Mouse (Mus musculus): ENCODE data around the gene Ttc13. TPM values are rescaled to one million over a fixed set of nuclear protein-coding genes. Genes with fewer than 3 reads are reported as not detected.
A peak's percentile ranks its signal among the peaks of the same experiment; 100 is the strongest.

Gene Ttc13
- total and polyA plus RNA-seq, 2 experiments from 2014 or later, result 56.1 to 79.2 TPM

DNA sequence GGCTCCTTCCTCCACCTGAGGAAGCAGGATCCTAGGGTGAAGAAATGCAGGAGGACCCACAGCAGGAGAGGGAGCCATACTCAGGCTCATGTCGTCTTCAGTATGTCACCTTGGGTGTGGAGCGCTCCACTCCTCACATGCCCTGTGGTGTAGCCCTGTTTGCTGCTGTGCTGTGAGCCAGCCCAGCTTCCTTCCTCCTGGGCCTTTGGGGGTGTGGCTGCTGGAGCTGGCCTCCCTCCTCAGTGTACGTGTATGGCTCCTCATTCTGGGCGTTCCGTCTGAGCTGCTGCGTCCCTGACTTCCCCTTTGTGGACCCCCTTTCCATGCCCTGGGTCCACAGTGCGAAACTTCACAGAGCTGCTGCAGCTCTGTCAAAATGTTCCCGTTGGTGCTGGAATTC, 11.0 kb upstream of the Ttc13 start:
- H3K4me3 ChIP-seq (ENCODE audit: low read depth, low read length), result no peak overlapping the region
- no peaks in the 10 kb centered on the region for H3K9me3 ChIP-seq (ENCODE audit: low read length)
- ATAC-seq (no peak), DNase-seq (no peak)
- no peak overlapping the region for H3K27ac ChIP-seq (ENCODE audit: low read depth, low read length)
- H3K4me2 ChIP-seq (ENCODE audit: low read depth), result no peak overlapping the region
- peaks cover 76% of the 10 kb centered on the region for H3K36me3 ChIP-seq (ENCODE audit: insufficient read depth)
- 88% methylated on average over 8 of the region's 8 CpGs for WGBS
- no peak for TF ChIP-seq CTCF (IDR thresholded peaks at IDR 0.05; ENCODE audit: low read depth)
- H3K27me3 ChIP-seq (ENCODE audit: insufficient read depth, low read length), result no peaks in the 10 kb centered on the region
- H3K9ac ChIP-seq, result no peak overlapping the region
- no peaks in the 10 kb centered on the region for H3K4me1 ChIP-seq (ENCODE audit: insufficient read depth)

DNA sequence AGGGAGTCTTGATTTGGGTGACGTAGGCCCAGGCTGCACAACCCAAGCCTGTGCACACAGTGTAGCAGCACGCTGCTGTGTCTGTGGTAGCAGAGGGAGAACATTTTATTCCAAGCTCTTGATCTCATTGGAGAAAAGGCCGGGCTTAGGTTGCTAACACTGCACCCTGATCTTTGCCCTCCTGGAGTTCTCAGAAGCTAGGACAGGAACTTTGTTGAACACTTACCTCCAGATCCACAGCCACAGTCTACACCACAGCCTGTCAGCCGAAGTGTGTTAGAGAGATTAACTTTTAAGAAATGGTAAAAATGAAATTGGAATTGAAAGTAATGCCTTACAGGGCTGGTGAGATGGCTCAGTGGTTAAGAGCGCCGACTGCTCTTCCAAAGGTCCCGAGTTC, 2.5 kb upstream of the Ttc13 start:
- no peaks in the 10 kb centered on the region for H3K27me3 ChIP-seq (ENCODE audit: insufficient read depth, low read length)
- no peak overlapping the region for H3K9ac ChIP-seq
- WGBS, result 95% methylated on average over 7 of the region's 7 CpGs
- no peak overlapping the region for H3K4me2 ChIP-seq (ENCODE audit: low read depth)
- DNase-seq (no peak), ATAC-seq (no peak)
- peaks cover 20% of the 10 kb centered on the region for H3K4me1 ChIP-seq (ENCODE audit: insufficient read depth)
- TF ChIP-seq CTCF (IDR thresholded peaks at IDR 0.05; ENCODE audit: low read depth), result no peak
- peaks cover 30% of the 10 kb centered on the region for H3K36me3 ChIP-seq (ENCODE audit: insufficient read depth)
- no peaks in the 10 kb centered on the region for H3K9me3 ChIP-seq (ENCODE audit: low read length)
- H3K4me3 ChIP-seq (ENCODE audit: low read depth, low read length), result no peak overlapping the region
- no peak overlapping the region for H3K27ac ChIP-seq (ENCODE audit: low read depth, low read length)

DNA sequence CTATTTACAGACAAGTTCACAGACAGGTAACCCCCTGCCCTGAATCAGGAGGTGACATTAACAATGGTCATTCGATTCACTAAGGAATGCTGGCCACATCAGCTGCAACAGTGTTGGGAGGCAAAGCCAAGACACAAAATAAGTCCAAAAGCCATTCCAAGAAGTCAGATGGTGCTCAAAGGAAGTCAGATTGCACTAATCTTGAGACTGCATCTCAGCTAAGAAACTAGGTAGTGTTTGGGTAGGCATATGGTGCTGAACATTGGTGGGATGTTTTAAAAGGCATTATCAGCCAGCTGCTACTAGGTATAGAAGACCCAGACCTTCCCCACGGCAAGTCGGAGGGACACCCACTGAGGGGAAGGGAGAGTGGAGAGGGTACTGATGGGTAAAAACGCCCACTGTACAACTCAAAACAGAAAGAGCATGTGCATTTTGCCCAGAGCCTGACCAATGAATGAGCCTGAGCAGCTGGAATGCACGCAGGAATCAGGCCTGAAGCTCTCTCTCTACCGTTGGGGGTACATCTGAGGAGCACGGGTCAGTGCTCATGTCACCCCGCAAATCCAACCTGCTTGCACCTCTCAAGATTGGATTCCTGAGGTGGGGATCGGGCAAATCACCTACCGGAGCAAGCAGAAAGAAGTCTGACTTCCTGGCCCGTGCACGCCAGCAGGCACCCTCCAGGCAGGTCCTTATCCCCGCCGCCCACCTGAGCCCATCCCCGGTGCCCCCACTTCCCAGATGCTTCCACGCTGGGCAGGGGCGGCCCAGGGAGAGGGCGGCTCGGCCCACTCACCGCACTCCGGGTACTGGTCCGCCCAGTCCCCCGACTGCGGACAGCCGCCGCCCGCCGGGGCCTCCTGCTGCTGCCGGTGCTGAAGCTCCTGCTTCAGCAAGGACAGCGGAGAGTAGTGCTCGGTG, 583 bp downstream of the Ttc13 start:
- Histone ChIP-seq H3K36me3 (ENCODE audit: insufficient read depth) (peaks cover 6% of the 10 kb centered on the region), H3K4me1 (ENCODE audit: insufficient read depth) (peaks cover 20% of the 10 kb centered on the region), H3K4me3 (ENCODE audit: low read depth, low read length) (peak overlapping the region; percentile 87), H3K4me2 (ENCODE audit: low read depth) (peak overlapping the region; percentile 77), H3K9ac (peak overlapping the region; percentile 79), H3K27me3 (ENCODE audit: insufficient read depth, low read length) (no peaks in the 10 kb centered on the region), H3K9me3 (ENCODE audit: low read length) (no peaks in the 10 kb centered on the region), H3K27ac (ENCODE audit: low read depth, low read length) (peak overlapping the region; percentile 57)
- WGBS, result 3% methylated on average over 31 of the region's 31 CpGs
- no peak for TF ChIP-seq CTCF (IDR thresholded peaks at IDR 0.05; ENCODE audit: low read depth)
- ATAC-seq, result peak; percentile 36
- no peak for DNase-seq

DNA sequence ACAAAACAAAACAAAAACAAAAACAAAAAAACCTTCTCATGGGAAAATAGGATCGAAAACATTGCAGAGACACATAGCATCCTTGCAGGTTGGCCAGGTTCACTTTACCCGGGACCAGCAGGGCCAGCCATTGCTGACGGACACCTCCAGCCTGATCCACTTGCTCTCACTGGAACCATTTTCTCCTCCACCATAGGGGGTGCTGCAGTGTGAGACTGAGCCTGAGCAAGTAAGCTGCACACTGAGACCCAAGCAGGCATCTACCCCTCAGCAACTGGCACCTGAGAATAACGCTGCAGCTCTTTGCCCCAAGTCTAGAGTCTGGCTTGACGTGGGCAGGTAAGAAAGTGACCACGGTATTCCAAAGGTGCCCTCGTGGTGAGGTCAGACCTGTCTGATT, 1.6 kb downstream of the Ttc13 start:
- 75% methylated on average over 7 of the region's 7 CpGs for WGBS
- no peak overlapping the region for H3K9ac ChIP-seq
- H3K4me3 ChIP-seq (ENCODE audit: low read depth, low read length), result no peak overlapping the region
- no peak for DNase-seq
- H3K27ac ChIP-seq (ENCODE audit: low read depth, low read length), result no peak overlapping the region
- no peaks in the 10 kb centered on the region for H3K9me3 ChIP-seq (ENCODE audit: low read length)
- H3K27me3 ChIP-seq (ENCODE audit: insufficient read depth, low read length), result no peaks in the 10 kb centered on the region
- peaks cover 20% of the 10 kb centered on the region for H3K4me1 ChIP-seq (ENCODE audit: insufficient read depth)
- H3K4me2 ChIP-seq (ENCODE audit: low read depth), result peak overlapping the region; percentile 77; the same call in 1 of the 2 replicates
- peaks cover 3% of the 10 kb centered on the region; the same call in 1 of the 2 replicates for H3K36me3 ChIP-seq (ENCODE audit: insufficient read depth)
- no peak for ATAC-seq
- peak; percentile 51 for TF ChIP-seq CTCF (IDR thresholded peaks at IDR 0.05; ENCODE audit: low read depth)

DNA sequence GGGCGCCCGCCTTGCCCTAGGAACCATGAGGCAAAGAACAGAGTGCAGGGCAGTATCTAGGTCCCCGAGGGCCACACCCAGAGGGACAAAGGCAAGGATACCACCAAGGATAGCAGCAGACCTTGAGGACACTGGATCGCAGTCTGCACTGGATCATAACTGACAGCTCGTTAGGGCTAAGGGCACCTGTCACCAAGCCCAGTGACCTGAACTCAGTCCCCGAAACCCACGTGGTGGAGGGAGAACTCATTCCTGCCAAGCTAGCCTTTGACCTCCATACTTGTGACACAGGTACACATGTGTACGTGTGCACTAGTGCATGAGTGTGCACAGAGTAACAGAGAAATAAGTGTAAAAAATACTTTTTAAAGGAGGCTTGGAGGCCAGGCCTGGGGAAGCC, 6.0 kb downstream of the Ttc13 start:
- Histone ChIP-seq H3K27me3 (ENCODE audit: insufficient read depth, low read length) (no peaks in the 10 kb centered on the region), H3K4me2 (ENCODE audit: low read depth) (no peak overlapping the region), H3K27ac (ENCODE audit: low read depth, low read length) (no peak overlapping the region), H3K4me3 (ENCODE audit: low read depth, low read length) (no peak overlapping the region), H3K9ac (no peak overlapping the region), H3K9me3 (ENCODE audit: low read length) (no peaks in the 10 kb centered on the region), H3K36me3 (ENCODE audit: insufficient read depth) (peaks cover 30% of the 10 kb centered on the region), H3K4me1 (ENCODE audit: insufficient read depth) (peaks cover 3% of the 10 kb centered on the region)
- WGBS, result 91% methylated on average over 8 of the region's 8 CpGs
- DNase-seq, result no peak
- no peak for TF ChIP-seq CTCF (IDR thresholded peaks at IDR 0.05; ENCODE audit: low read depth)
- ATAC-seq, result no peak

DNA sequence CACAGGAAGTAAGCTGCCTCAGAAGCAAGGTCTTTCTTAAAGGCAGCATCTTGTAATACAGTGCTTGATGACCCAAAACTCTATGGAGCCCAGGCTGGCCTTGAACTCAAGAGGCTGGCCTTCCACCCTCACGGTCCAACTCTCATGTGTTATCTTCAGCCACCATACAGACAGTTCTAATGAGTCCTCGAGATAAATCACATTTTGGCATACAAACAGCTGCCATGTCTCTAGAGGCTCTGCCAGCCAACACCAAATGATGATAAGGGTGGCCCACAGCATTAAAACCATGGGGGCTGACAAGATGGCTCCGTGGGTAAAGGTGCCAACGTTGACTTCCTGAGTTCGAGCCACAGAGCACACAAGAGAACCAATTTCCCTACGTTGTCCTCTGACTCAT, 8.6 kb downstream of the Ttc13 start:
- H3K27ac ChIP-seq (ENCODE audit: low read depth, low read length), result no peak overlapping the region
- H3K4me2 ChIP-seq (ENCODE audit: low read depth), result no peak overlapping the region
- no peak for TF ChIP-seq CTCF (IDR thresholded peaks at IDR 0.05; ENCODE audit: low read depth)
- 93% methylated on average over 6 of the region's 6 CpGs for WGBS
- H3K9ac ChIP-seq, result no peak overlapping the region
- H3K4me3 ChIP-seq (ENCODE audit: low read depth, low read length), result no peak overlapping the region
- DNase-seq (no peak), ATAC-seq (no peak)
- H3K9me3 ChIP-seq (ENCODE audit: low read length), result no peaks in the 10 kb centered on the region
- no peaks in the 10 kb centered on the region for H3K4me1 ChIP-seq (ENCODE audit: insufficient read depth)
- peaks cover 47% of the 10 kb centered on the region for H3K36me3 ChIP-seq (ENCODE audit: insufficient read depth)
- no peaks in the 10 kb centered on the region for H3K27me3 ChIP-seq (ENCODE audit: insufficient read depth, low read length)

DNA sequence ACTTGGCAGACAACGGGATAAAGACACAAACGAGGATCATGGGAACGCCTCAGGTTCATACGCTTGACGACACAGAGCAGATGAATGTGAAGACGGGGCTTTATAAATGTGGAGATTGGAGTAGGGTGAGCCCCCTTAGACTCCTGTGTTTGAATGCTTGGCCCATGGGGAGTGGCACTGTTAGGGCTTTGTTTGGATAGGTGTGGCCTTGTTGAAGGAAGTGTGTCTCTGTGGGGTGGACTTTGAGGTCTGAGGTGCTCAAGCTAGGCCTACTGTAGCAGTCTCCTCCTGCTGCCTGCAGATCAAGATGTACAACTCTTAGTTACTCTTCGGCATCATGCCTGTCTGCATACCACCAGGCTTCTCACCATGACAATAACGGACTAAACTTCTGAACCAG, 16.0 kb downstream of the Ttc13 start:
- DNase-seq, result no peak
- 96% methylated on average over 8 of the region's 8 CpGs for WGBS

More for the DNA sequence above, 16.0 kb downstream of the Ttc13 start:
- no peak overlapping the region for H3K4me3 ChIP-seq (ENCODE audit: low read depth, low read length)
- no peak for ATAC-seq
- no peak overlapping the region for H3K27ac ChIP-seq (ENCODE audit: low read depth, low read length)
- H3K36me3 ChIP-seq (ENCODE audit: insufficient read depth), result peaks cover 69% of the 10 kb centered on the region
- no peaks in the 10 kb centered on the region for H3K4me1 ChIP-seq (ENCODE audit: insufficient read depth)
- H3K27me3 ChIP-seq (ENCODE audit: insufficient read depth, low read length), result no peaks in the 10 kb centered on the region
- TF ChIP-seq CTCF (IDR thresholded peaks at IDR 0.05; ENCODE audit: low read depth), result no peak
- no peaks in the 10 kb centered on the region for H3K9me3 ChIP-seq (ENCODE audit: low read length)
- H3K9ac ChIP-seq, result no peak overlapping the region
- no peak overlapping the region for H3K4me2 ChIP-seq (ENCODE audit: low read depth)

Data from forebrain, postnatal 0 days (tissue).